In the genomic region with DNA sequence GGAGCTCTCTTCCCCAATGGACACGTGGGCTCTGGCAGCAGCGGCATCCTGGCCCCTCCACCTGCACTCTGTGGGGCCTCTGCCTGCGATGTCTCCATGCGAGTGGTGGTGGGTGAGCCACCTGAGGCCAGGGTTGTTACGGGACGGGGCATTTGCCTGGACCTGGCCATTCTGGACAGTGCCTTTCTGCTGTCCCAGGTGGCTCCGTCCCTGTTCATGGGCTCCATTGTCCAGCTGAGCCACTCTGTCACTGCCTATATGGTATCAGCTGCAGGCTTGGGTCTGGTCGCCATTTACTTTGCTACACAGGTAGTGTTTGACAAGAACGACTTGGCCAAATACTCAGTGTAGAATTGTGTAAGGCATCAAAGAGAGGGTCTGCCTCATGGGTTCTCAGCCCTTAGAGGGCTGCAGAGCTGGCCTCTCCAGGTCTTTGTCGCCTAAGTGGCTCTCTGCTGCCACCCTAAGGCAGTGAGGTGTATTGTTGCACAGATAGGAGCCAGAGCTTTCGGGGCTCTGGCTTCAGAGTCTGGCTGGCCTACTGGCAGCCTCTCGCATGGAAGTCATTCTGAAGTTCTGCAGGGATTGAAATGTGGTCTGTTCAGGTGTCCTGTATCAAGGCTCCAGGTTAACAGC, we compare ENCODE assay signal across 9 mouse cellular contexts. TPM values are rescaled to one million over a fixed set of nuclear protein-coding genes. Genes with fewer than 3 reads are reported as not detected.
A peak's percentile ranks its signal among the peaks of the same experiment; 100 is the strongest.
DNase-seq lines count a peak whose midpoint lies in the region; ATAC-seq and TF ChIP-seq lines count a peak whose summit lies in the region.
"Had no signal": no experiment of that assay in that cellular context is flagged by ENCODE, and none has a peak within 500 bp of the region (broad histone marks: within the 10 kb centered on the region; RNA-seq: fewer than 3 reads in every experiment).

No protein-coding gene starts in this region.

- no peak overlapping the region for H3K4me2 ChIP-seq in limb, embryonic 11.5 days (ENCODE audit: low read depth, severe bottlenecking)
- no peak overlapping the region for H3K4me2 ChIP-seq in midbrain, embryonic 13.5 days (replicated peaks)

- no peak overlapping the region for H3K4me3 ChIP-seq in heart, embryonic 10.5 days
- H3K4me3 ChIP-seq in kidney, adult 2 months (ENCODE audit: insufficient read depth, low read depth, low read length) = no peak overlapping the region
- H3K4me3 ChIP-seq in limb, embryonic 11.5 days (ENCODE audit: low read depth, low read length) = no peak overlapping the region
- no peak overlapping the region for H3K4me3 ChIP-seq in midbrain, embryonic 13.5 days (replicated peaks)
- H3K4me3 ChIP-seq: myocyte had no signal

- H3K27me3 ChIP-seq in heart, embryonic 10.5 days (ENCODE audit: insufficient read depth, poor library complexity, severe bottlenecking) = peaks cover 20% of the 10 kb centered on the region
- no peaks in the 10 kb centered on the region for H3K27me3 ChIP-seq in kidney, adult 2 months (replicated peaks; ENCODE audit: control insufficient read depth, insufficient read depth, low read length)
- H3K27me3 ChIP-seq in limb, embryonic 11.5 days (ENCODE audit: control insufficient read depth, insufficient read depth, low read length) = no peaks in the 10 kb centered on the region
- no peaks in the 10 kb centered on the region for H3K27me3 ChIP-seq in midbrain, embryonic 13.5 days

- no peaks in the 10 kb centered on the region for H3K9me3 ChIP-seq in heart, embryonic 10.5 days
- H3K9me3 ChIP-seq in limb, embryonic 11.5 days (ENCODE audit: control insufficient read depth, low read length) = no peaks in the 10 kb centered on the region
- no peaks in the 10 kb centered on the region for H3K9me3 ChIP-seq in midbrain, embryonic 13.5 days

- H3K36me3 ChIP-seq in heart, embryonic 10.5 days = no peaks in the 10 kb centered on the region
- no peaks in the 10 kb centered on the region for H3K36me3 ChIP-seq in kidney, adult 2 months (ENCODE audit: control insufficient read depth, insufficient read depth, low read length)
- no peaks in the 10 kb centered on the region for H3K36me3 ChIP-seq in limb, embryonic 11.5 days (ENCODE audit: control insufficient read depth, insufficient read depth, low read length)
- H3K36me3 ChIP-seq in midbrain, embryonic 13.5 days = no peaks in the 10 kb centered on the region

- WGBS in heart, embryonic 10.5 days = 50% methylated on average over 12 of the region's 12 CpGs
- WGBS in kidney, adult 2 months = 58% methylated on average over 12 of the region's 12 CpGs
- 53% methylated on average over 12 of the region's 12 CpGs for WGBS in limb, embryonic 11.5 days
- 53% methylated on average over 12 of the region's 12 CpGs for WGBS in midbrain, embryonic 13.5 days

- peak; percentile 95 for DNase-seq in heart, adult 11 months
- DNase-seq in heart, embryonic 10.5 days (ENCODE audit: low spot score) = no peak
- peak; percentile 48 to 80 for DNase-seq in cerebellum, postnatal 4 days (ENCODE audit: low spot score in 2 of 2)
- peak; percentile 71 for DNase-seq in gastrocnemius, postnatal 14 days
- DNase-seq in kidney, adult 2 months = peak; percentile 80
- peak; percentile 88 for DNase-seq in limb, embryonic 11.5 days (ENCODE audit: low spot score)
- peak; percentile 42 to 69 for DNase-seq in spleen, postnatal 14 days (ENCODE audit: low spot score in 2 of 2)

- TF ChIP-seq POLR2A in kidney, adult 2 months (IDR thresholded peaks at IDR 0.05; ENCODE audit: low read depth, low read length) = no peak

- H3K4me1 ChIP-seq in heart, embryonic 10.5 days = no peaks in the 10 kb centered on the region; the same call in 1 of the 2 replicates
- H3K4me1 ChIP-seq in kidney, adult 2 months (ENCODE audit: control insufficient read depth, insufficient read depth, low read length) = no peaks in the 10 kb centered on the region
- no peaks in the 10 kb centered on the region for H3K4me1 ChIP-seq in limb, embryonic 11.5 days (ENCODE audit: control insufficient read depth, insufficient read depth, low read length)
- H3K4me1 ChIP-seq in midbrain, embryonic 13.5 days (replicated peaks) = 0 out of 2 replicates have a peak, but pooled peaks cover 8% of the 10 kb centered on the region

- intact Hi-C loops in gastrocnemius, postnatal 14 days (cut with DNase I; ENCODE audit: low total_unique reads) = loop anchor here (10.0 kb wide), 1 partner anchor 47 kb away; no protein-coding TSS in a partner anchor

- TF ChIP-seq CTCF in kidney, adult 2 months (conservative IDR thresholded peaks at IDR 0.05; ENCODE audit: insufficient read depth, insufficient read length, low read depth, low read length) = peak; percentile 93

- ATAC-seq in limb, embryonic 11.5 days (ENCODE audit: insufficient number of reproducible peaks, low FRiP score, low TSS enrichment, low read depth) = peak; percentile 40
- ATAC-seq in midbrain, embryonic 13.5 days = peak; percentile 72

- H3K9ac ChIP-seq in limb, embryonic 11.5 days (ENCODE audit: low read length) = no peak overlapping the region
- H3K9ac ChIP-seq in midbrain, embryonic 13.5 days (replicated peaks) = no peak overlapping the region

- no peak overlapping the region for H3K27ac ChIP-seq in heart, embryonic 10.5 days
- H3K27ac ChIP-seq in kidney, adult 2 months (ENCODE audit: insufficient read depth, low read depth, low read length) = no peak overlapping the region
- H3K27ac ChIP-seq in limb, embryonic 11.5 days (replicated peaks; ENCODE audit: low read depth, low read length) = no peak overlapping the region
- no peak overlapping the region; the same call in 1 of the 2 replicates for H3K27ac ChIP-seq in midbrain, embryonic 13.5 days

RNA-seq across cellular contexts. Expression of a gene that starts 18.7 kb away (rescaled TPM):
- 1.1 and 1.9 TPM in 2 replicates for polyA plus RNA-seq in heart, embryonic 10.5 days (2016; fragmentation: Nextera tagmentation; extraction: Ambion mirVana)
- total RNA-seq in gastrocnemius, postnatal 14 days (2021) = 1 to 10 TPM; 1.0 to 1.1 TPM
- polyA plus RNA-seq in kidney, adult 2 months (2012; rRNA removed) = 30.5 and 37.8 TPM in 2 replicates
- 1.7 and 2.3 TPM in 2 replicates for polyA plus RNA-seq in limb, embryonic 11.5 days (2014; fragmentation: Nextera tagmentation; extraction: Ambion mirVana)
- 9.5 and 12.9 TPM in 2 replicates for polyA plus RNA-seq in midbrain, embryonic 13.5 days (2015; fragmentation: Nextera tagmentation; extraction: Ambion mirVana)

RNA-seq across cellular contexts. Expression of a gene that starts 25.9 kb away (rescaled TPM):
- 12.2 and 15.3 TPM in 2 replicates for polyA plus RNA-seq in heart, embryonic 10.5 days (2016; fragmentation: Nextera tagmentation; extraction: Ambion mirVana)
- 10 to 100 TPM; 65.1 to 65.8 TPM for total RNA-seq in gastrocnemius, postnatal 14 days (2021)
- 18.4 and 27.8 TPM in 2 replicates for polyA plus RNA-seq in kidney, adult 2 months (2012; rRNA removed)
- 17.1 and 20.8 TPM in 2 replicates for polyA plus RNA-seq in limb, embryonic 11.5 days (2014; fragmentation: Nextera tagmentation; extraction: Ambion mirVana)
- polyA plus RNA-seq in midbrain, embryonic 13.5 days (2015; fragmentation: Nextera tagmentation; extraction: Ambion mirVana) = 10.9 and 12.6 TPM in 2 replicates
